Mouse (Mus musculus): ENCODE measurements around the gene Themis3.

DNA sequence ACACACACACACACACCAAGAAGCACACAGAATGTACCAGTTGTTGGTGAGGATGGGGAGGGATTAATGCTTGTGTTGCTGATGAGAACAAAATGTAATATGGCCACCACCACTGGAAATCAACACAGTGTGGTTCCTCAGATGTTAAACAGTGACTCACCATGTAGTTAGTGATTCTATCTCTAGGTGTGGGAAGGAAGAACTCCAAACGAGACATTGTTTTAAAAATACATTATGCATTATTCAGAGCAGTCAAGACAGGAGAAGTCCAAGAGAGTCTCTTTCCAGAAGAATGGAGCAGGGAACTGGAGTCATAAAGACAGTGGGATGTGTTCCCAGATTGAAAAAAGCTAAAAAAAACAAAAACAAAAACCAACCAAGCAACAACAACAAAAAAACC is 30.9 kb downstream of the Themis3 start:
- TF ChIP-seq POLR2A (IDR thresholded peaks at IDR 0.05; ENCODE audit: insufficient read length, low read depth): no peak
- TF ChIP-seq USF1 (IDR thresholded peaks at IDR 0.05; ENCODE audit: low read depth): no peak
- no peak for TF ChIP-seq TCF3 (IDR thresholded peaks at IDR 0.05; ENCODE audit: insufficient read length, low read depth)
